Mouse (Mus musculus): ENCODE data around the gene Xpot. TPM values are rescaled to one million over a fixed set of nuclear protein-coding genes. Genes with fewer than 3 reads are reported as not detected.
A peak's percentile ranks its signal among the peaks of the same experiment; 100 is the strongest.

Gene Xpot
- polyA plus RNA-seq, 1 experiment from 2014 or later = 24.5 TPM

DNA sequence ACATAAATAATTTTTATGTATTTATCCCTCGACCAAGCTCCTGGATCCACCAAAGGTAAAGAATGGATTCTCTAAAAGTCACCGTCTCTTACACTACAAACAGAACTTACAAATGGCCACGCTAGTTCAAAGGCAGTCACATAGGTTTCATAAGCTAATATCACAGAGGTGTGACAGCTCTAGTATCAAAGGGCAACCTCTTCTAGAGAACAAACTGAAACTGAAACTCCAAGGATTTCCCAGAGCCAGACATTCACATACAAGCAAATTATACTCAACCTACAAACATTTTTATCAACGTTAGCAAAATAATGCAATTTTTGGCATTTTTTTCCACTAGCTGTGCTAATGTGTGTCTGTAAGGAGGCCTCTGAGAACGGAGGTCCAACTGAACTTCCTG, 45.8 kb downstream of the Xpot start:
- no peaks in the 10 kb centered on the region for H3K9me3 ChIP-seq (ENCODE audit: control insufficient read depth, low read length)
- TF ChIP-seq EP300 (optimal IDR thresholded peaks at IDR 0.05) = no peak
- no peak for TF ChIP-seq CTCF (IDR thresholded peaks at IDR 0.05; ENCODE audit: low read depth)
- 94% methylated on average over 5 of the region's 5 CpGs for WGBS
- no peaks in the 10 kb centered on the region for H3K4me1 ChIP-seq (replicated peaks; ENCODE audit: control insufficient read depth, insufficient read depth)
- ATAC-seq (ENCODE audit: low FRiP score, low TSS enrichment) = no peak
- no peak overlapping the region for H3K4me2 ChIP-seq (replicated peaks; ENCODE audit: low read depth)
- peaks cover 18% of the 10 kb centered on the region for H3K36me3 ChIP-seq (ENCODE audit: control insufficient read depth, insufficient read depth, low read length)
- H3K9ac ChIP-seq (ENCODE audit: low read length) = no peak overlapping the region
- no peak overlapping the region for H3K4me3 ChIP-seq (ENCODE audit: low read depth, low read length)
- no peak overlapping the region for H3K27ac ChIP-seq (replicated peaks)
- no peak for DNase-seq (ENCODE audit: low spot score)
- no peaks in the 10 kb centered on the region for H3K27me3 ChIP-seq (ENCODE audit: control insufficient read depth, insufficient read depth, low read length)

DNA sequence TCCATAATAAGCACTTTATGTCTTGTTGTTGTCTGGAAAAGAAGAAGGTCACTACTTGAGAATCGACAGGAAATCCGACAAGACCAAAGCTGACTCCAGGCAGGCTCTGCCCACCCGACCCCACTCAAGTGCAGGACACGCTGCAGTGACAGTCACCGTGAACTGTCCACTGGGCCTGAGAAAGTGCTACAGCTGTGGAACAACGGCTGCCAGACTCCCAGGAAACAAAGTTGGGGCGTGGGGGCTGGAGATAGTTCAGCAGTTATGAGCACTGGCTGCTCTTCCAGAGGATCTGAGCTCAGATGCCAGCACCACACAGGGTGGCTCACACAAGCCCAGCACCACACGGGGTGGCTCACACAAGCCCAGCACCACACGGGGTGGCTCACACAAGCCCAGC, 49.8 kb downstream of the Xpot start:
- Histone ChIP-seq H3K27me3 (ENCODE audit: control insufficient read depth, insufficient read depth, low read length) (no peaks in the 10 kb centered on the region), H3K9ac (ENCODE audit: low read length) (no peak overlapping the region), H3K4me3 (ENCODE audit: low read depth, low read length) (no peak overlapping the region), H3K9me3 (ENCODE audit: control insufficient read depth, low read length) (no peaks in the 10 kb centered on the region), H3K27ac (replicated peaks) (no peak overlapping the region), H3K4me2 (replicated peaks; ENCODE audit: low read depth) (no peak overlapping the region), H3K4me1 (replicated peaks; ENCODE audit: control insufficient read depth, insufficient read depth) (no peaks in the 10 kb centered on the region), H3K36me3 (ENCODE audit: control insufficient read depth, insufficient read depth, low read length) (peaks cover 14% of the 10 kb centered on the region)
- 77% methylated on average over 9 of the region's 9 CpGs for WGBS
- no peak for ATAC-seq (ENCODE audit: low FRiP score, low TSS enrichment)
- no peak for DNase-seq (ENCODE audit: low spot score)
- no peak for TF ChIP-seq EP300 (optimal IDR thresholded peaks at IDR 0.05)
- no peak for TF ChIP-seq CTCF (IDR thresholded peaks at IDR 0.05; ENCODE audit: low read depth)

DNA sequence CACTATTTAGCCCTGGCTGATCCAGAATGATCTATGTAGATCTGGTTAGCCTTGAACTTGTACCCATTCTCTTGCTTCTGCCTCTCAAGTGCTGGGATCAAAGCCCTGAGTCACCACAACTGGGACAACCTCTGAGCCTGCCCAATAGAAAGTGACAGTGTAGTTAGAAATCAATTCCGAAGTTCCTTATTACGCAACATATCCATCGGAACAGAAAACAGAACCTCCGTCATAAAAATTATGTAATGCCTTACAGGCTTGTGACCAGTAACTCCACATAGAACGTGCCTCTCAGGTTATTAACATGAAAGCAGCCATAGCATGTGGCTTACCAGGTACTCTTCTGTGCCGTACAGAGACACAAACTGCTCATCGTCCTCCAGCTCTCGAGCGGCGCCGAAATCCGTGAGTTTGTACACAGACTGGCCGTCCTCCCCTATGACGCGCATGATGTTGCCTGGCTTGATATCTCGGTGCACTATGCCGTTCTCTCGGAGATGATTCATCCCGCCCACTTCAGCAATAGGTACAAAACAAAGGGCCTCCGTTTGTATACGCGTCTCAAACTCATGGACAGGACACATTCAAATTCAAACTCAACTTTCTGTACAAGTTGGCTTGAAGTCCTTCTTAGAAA, 54.5 kb downstream of the Xpot start:
- Histone ChIP-seq H3K27ac (replicated peaks) (no peak overlapping the region), H3K36me3 (ENCODE audit: control insufficient read depth, insufficient read depth, low read length) (peaks cover 16% of the 10 kb centered on the region)
- 93% methylated on average over 22 of the region's 22 CpGs for WGBS

DNA sequence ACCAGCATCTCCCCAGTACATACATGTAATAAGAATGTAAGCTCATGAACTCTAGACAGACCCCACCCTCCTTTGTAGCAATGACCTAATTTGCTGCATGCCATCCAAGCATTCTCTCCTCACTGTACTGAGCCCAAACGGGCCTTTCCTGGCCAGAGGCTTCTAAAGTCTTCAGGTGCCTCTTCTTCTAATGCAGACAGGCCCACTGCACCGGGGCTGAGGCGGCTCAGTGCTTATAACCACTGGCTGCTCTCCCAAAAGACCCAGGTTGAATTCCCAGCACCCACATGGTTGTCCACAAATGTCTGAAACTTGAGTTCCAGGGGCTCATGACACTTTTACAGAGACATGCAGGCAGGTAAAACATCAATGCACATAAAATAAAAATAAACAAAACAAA, 55.1 kb downstream of the Xpot start:
- Histone ChIP-seq H3K9me3 (ENCODE audit: control insufficient read depth, low read length) (no peaks in the 10 kb centered on the region), H3K9ac (ENCODE audit: low read length) (no peak overlapping the region), H3K27ac (replicated peaks) (no peak overlapping the region), H3K36me3 (ENCODE audit: control insufficient read depth, insufficient read depth, low read length) (peaks cover 16% of the 10 kb centered on the region), H3K27me3 (ENCODE audit: control insufficient read depth, insufficient read depth, low read length) (no peaks in the 10 kb centered on the region), H3K4me1 (replicated peaks; ENCODE audit: control insufficient read depth, insufficient read depth) (no peaks in the 10 kb centered on the region), H3K4me2 (replicated peaks; ENCODE audit: low read depth) (no peak overlapping the region), H3K4me3 (ENCODE audit: low read depth, low read length) (no peak overlapping the region)
- TF ChIP-seq CTCF (IDR thresholded peaks at IDR 0.05; ENCODE audit: low read depth) (no peak), EP300 (optimal IDR thresholded peaks at IDR 0.05) (no peak)
- 85% methylated on average over 3 of the region's 3 CpGs for WGBS
- ATAC-seq (ENCODE audit: low FRiP score, low TSS enrichment) = no peak
- DNase-seq (ENCODE audit: low spot score) = no peak

More for the DNA sequence above, 54.5 kb downstream of the Xpot start:
- no peak for ATAC-seq (ENCODE audit: low FRiP score, low TSS enrichment)
- no peak overlapping the region for H3K4me3 ChIP-seq (ENCODE audit: low read depth, low read length)
- no peaks in the 10 kb centered on the region for H3K27me3 ChIP-seq (ENCODE audit: control insufficient read depth, insufficient read depth, low read length)
- H3K9me3 ChIP-seq (ENCODE audit: control insufficient read depth, low read length) = no peaks in the 10 kb centered on the region
- TF ChIP-seq CTCF (IDR thresholded peaks at IDR 0.05; ENCODE audit: low read depth) = no peak
- no peak for TF ChIP-seq EP300 (optimal IDR thresholded peaks at IDR 0.05)
- H3K4me2 ChIP-seq (replicated peaks; ENCODE audit: low read depth) = no peak overlapping the region
- no peak for DNase-seq (ENCODE audit: low spot score)
- H3K4me1 ChIP-seq (replicated peaks; ENCODE audit: control insufficient read depth, insufficient read depth) = no peaks in the 10 kb centered on the region
- no peak overlapping the region for H3K9ac ChIP-seq (ENCODE audit: low read length)

DNA sequence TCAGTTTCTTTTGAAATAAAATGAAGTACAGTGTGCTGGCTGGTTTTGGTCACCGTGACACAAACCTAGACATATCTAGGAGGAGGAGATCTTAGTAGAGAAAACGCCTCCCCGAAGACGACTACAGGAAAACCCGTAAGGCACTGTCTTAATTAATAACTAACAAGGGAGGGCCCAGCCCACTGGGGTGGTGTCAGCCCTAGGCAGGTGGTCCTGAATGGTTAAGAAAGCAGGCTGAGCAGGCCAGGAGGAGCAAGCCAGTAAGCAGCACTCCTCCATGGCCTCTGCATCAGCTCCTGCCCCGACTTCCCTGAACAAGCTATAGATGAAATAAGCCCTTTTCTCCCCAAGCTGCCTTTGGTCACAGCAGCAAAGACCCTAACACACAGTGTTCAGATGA, 56.3 kb downstream of the Xpot start:
- no peak overlapping the region for H3K9ac ChIP-seq (ENCODE audit: low read length)
- no peaks in the 10 kb centered on the region for H3K4me1 ChIP-seq (replicated peaks; ENCODE audit: control insufficient read depth, insufficient read depth)
- no peak overlapping the region for H3K4me2 ChIP-seq (replicated peaks; ENCODE audit: low read depth)
- H3K9me3 ChIP-seq (ENCODE audit: control insufficient read depth, low read length) = no peaks in the 10 kb centered on the region
- no peak for TF ChIP-seq EP300 (optimal IDR thresholded peaks at IDR 0.05)
- TF ChIP-seq CTCF (IDR thresholded peaks at IDR 0.05; ENCODE audit: low read depth) = no peak
- ATAC-seq (ENCODE audit: low FRiP score, low TSS enrichment) = no peak
- no peaks in the 10 kb centered on the region for H3K27me3 ChIP-seq (ENCODE audit: control insufficient read depth, insufficient read depth, low read length)
- DNase-seq (ENCODE audit: low spot score) = no peak
- WGBS = 67% methylated on average over 6 of the region's 6 CpGs
- H3K4me3 ChIP-seq (ENCODE audit: low read depth, low read length) = no peak overlapping the region
- H3K27ac ChIP-seq (replicated peaks) = no peak overlapping the region
- H3K36me3 ChIP-seq (ENCODE audit: control insufficient read depth, insufficient read depth, low read length) = peaks cover 16% of the 10 kb centered on the region

DNA sequence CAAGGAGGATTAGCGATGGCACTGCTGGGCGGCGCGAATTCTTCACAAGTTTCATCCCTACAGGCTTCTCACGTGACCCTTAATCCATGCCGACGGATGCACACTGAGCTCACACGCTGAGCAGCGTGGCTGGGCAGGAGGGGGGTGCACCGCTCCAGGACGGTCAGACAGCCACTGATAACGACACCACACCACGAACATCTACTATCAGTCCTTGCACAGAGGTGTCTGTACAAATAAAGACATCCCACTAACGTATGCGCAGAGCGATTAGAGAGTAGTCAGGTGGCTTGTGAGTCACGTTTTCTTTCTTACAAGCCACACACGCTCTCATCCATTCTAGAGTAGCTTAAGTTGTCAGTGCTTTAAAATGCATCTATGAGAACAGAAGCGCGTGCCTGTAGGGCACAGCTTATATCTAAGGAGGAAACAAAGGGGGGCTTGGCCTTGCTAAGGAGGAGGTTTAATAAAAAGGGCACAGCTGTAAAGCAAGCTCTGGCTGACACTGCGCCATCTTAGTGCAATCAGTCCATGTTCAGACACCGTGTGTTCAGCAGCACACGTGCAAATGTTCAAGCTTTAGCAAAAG, 57.0 kb downstream of the Xpot start:
- ATAC-seq (ENCODE audit: low FRiP score, low TSS enrichment) (peak; percentile 54), DNase-seq (ENCODE audit: low spot score) (no peak)
- Histone ChIP-seq H3K4me2 (replicated peaks; ENCODE audit: low read depth) (no peak overlapping the region), H3K9ac (ENCODE audit: low read length) (no peak overlapping the region), H3K27ac (replicated peaks) (no peak overlapping the region), H3K27me3 (ENCODE audit: control insufficient read depth, insufficient read depth, low read length) (no peaks in the 10 kb centered on the region), H3K4me1 (replicated peaks; ENCODE audit: control insufficient read depth, insufficient read depth) (no peaks in the 10 kb centered on the region), H3K4me3 (ENCODE audit: low read depth, low read length) (no peak overlapping the region), H3K9me3 (ENCODE audit: control insufficient read depth, low read length) (no peaks in the 10 kb centered on the region), H3K36me3 (ENCODE audit: control insufficient read depth, insufficient read depth, low read length) (peaks cover 14% of the 10 kb centered on the region; the same call in 1 of the 2 replicates)
- WGBS = 28% methylated on average over 23 of the region's 23 CpGs
- TF ChIP-seq EP300 (optimal IDR thresholded peaks at IDR 0.05) (no peak), CTCF (IDR thresholded peaks at IDR 0.05; ENCODE audit: low read depth) (no peak)
